Mouse (Mus musculus): ENCODE results near the gene Clic6. TPM values are rescaled to one million over a fixed set of nuclear protein-coding genes. Genes with fewer than 3 reads are reported as not detected.

The Clic6 gene
- polyA plus RNA-seq, 1 experiment = 3.6 TPM

DNA sequence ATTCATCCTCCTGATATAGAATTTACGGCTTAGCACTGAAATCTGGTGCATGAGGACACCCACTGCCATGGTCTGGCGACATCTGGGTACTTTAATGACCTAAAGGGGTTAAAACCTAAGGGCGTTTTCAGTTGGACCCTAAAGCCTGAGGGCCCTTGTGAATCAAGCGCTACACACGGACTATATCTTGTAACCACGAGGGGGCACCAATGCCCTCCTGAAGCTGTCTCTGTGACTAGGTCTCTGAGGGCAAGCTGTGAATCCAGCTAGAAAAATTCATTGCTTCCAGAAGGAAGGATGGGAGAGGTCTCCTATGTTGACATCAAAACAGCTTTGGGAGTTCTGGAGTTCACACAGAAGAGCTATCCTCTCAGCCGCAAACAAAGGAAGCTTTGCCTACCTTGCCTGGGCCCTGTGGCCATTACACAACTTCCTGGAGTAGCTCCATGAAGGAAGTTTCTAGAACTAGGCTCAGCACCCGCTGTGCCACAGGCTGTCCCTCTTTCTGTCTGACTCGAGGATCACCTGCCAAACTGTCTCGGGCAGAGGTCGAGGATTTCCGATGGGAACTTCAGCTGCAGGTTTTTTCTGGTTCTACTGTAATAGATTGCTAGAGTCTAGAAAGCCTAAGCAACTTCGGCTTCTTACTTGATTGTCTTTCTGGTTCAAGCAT lies 34.4 kb downstream of the Clic6 start:
- H3K4me1 ChIP-seq (ENCODE audit: control insufficient read depth, insufficient read depth, low read length) = no peaks in the 10 kb centered on the region
- H3K4me3 ChIP-seq (ENCODE audit: insufficient read depth, low read depth, low read length) = no peak overlapping the region
- no peak overlapping the region for H3K27ac ChIP-seq (ENCODE audit: insufficient read depth, low read depth, low read length)
- no peaks in the 10 kb centered on the region for H3K36me3 ChIP-seq (ENCODE audit: control insufficient read depth, insufficient read depth, low read length)
- peak; percentile 38 for DNase-seq
- TF ChIP-seq POLR2A (IDR thresholded peaks at IDR 0.05; ENCODE audit: low read depth, low read length) (no peak), CTCF (conservative IDR thresholded peaks at IDR 0.05; ENCODE audit: insufficient read depth, insufficient read length, low read depth, low read length) (peak; percentile 61)
- 46% methylated on average over 13 of the region's 13 CpGs for WGBS
- H3K27me3 ChIP-seq (replicated peaks; ENCODE audit: control insufficient read depth, insufficient read depth, low read length) = no peaks in the 10 kb centered on the region

DNA sequence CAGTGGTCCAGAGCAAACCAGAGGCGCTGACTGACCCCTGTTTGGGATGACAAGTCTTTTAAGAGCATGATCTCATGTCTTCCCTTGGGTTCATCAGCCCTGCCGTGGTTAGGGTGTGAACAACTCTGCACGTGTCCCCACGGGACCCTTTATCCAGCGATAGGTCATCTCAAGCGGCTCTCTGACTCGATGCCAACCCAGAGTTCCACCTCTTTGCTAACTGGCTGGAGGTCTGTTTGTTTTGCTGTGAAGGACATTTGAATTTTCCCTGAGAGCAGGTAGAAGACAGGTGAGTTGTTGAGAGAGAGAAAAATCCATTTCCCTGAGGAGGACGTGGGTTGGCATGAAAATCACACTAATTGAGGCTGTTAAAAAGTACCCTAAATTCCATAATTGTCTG lies 37.8 kb downstream of the Clic6 start:
- TF ChIP-seq CTCF (conservative IDR thresholded peaks at IDR 0.05; ENCODE audit: insufficient read depth, insufficient read length, low read depth, low read length) (no peak), POLR2A (IDR thresholded peaks at IDR 0.05; ENCODE audit: low read depth, low read length) (no peak)
- 65% methylated on average over 8 of the region's 8 CpGs for WGBS
- Histone ChIP-seq H3K4me3 (ENCODE audit: insufficient read depth, low read depth, low read length) (no peak overlapping the region), H3K27me3 (replicated peaks; ENCODE audit: control insufficient read depth, insufficient read depth, low read length) (no peaks in the 10 kb centered on the region), H3K36me3 (ENCODE audit: control insufficient read depth, insufficient read depth, low read length) (no peaks in the 10 kb centered on the region), H3K27ac (ENCODE audit: insufficient read depth, low read depth, low read length) (no peak overlapping the region), H3K4me1 (ENCODE audit: control insufficient read depth, insufficient read depth, low read length) (no peaks in the 10 kb centered on the region)
- peak; percentile 7 for DNase-seq

DNA sequence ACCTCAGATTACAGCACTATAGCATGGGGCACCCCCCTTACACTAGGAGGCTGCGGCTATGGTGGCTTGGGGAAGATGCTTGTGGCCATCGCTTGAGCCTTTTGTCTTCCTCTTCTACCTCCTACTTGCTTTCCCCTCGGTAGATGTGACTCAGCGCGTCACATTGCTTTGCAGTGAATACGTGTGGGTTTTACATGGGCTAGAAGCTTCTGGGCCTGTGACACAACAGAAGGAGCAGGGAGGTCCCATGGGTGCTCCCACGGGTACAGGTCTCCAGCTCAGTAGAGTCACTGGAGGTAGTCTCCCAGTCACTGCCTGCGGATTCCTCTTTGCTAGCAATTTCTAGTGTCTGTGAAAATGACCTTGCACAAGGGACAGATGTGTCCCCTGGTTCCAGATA lies 39.1 kb downstream of the Clic6 start:
- DNase-seq = no peak
- H3K27me3 ChIP-seq (replicated peaks; ENCODE audit: control insufficient read depth, insufficient read depth, low read length) = no peaks in the 10 kb centered on the region
- H3K4me1 ChIP-seq (ENCODE audit: control insufficient read depth, insufficient read depth, low read length) = no peaks in the 10 kb centered on the region
- no peaks in the 10 kb centered on the region for H3K36me3 ChIP-seq (ENCODE audit: control insufficient read depth, insufficient read depth, low read length)
- H3K27ac ChIP-seq (ENCODE audit: insufficient read depth, low read depth, low read length) = no peak overlapping the region
- no peak overlapping the region for H3K4me3 ChIP-seq (ENCODE audit: insufficient read depth, low read depth, low read length)
- TF ChIP-seq POLR2A (IDR thresholded peaks at IDR 0.05; ENCODE audit: low read depth, low read length) (no peak), CTCF (conservative IDR thresholded peaks at IDR 0.05; ENCODE audit: insufficient read depth, insufficient read length, low read depth, low read length) (no peak)
- 88% methylated on average over 8 of the region's 8 CpGs for WGBS

DNA sequence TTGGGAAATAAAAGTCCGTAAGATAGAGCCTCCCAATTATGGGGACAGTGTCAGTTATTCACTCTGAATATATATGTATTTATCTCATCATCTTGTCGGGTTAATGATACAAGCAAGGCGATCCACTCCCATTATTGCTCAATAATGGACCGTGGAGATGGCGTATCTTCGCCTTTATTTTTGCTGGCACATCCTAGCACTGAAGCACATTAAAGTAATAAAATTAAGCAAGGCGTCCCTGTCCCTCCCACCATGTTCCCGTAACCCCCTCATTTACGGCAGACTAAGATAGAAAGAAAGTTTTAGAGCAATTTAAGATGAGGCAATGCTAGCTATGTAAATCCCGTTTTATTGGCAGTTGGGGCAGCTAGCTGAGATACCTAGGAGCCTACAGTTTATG lies 40.4 kb downstream of the Clic6 start:
- TF ChIP-seq CTCF (conservative IDR thresholded peaks at IDR 0.05; ENCODE audit: insufficient read depth, insufficient read length, low read depth, low read length) = no peak
- TF ChIP-seq POLR2A (IDR thresholded peaks at IDR 0.05; ENCODE audit: low read depth, low read length) = no peak
- DNase-seq = no peak
- H3K4me3 ChIP-seq (ENCODE audit: insufficient read depth, low read depth, low read length) = no peak overlapping the region
- no peaks in the 10 kb centered on the region for H3K36me3 ChIP-seq (ENCODE audit: control insufficient read depth, insufficient read depth, low read length)
- 66% methylated on average over 10 of the region's 10 CpGs for WGBS
- H3K27ac ChIP-seq (ENCODE audit: insufficient read depth, low read depth, low read length) = no peak overlapping the region
- H3K4me1 ChIP-seq (ENCODE audit: control insufficient read depth, insufficient read depth, low read length) = no peaks in the 10 kb centered on the region
- H3K27me3 ChIP-seq (replicated peaks; ENCODE audit: control insufficient read depth, insufficient read depth, low read length) = no peaks in the 10 kb centered on the region

DNA sequence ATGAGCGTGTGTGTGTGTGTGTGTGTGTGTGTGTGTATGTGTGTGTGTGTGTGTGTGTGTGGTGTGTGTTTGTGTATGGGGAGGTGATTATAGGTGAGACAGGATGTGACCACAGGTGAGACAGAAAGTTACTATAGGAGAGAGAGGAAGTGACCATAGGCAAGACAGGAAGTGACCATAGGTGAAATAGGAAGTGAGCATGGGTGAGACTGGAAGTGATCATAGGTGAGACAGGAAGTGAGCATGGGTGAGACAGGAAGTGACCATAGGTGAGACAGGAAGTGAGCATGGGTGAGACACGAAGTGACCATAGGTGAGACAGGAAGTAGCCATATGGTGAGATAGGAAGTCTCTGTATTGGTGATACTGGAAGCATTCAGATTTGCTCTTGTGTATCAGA lies 49.7 kb downstream of the Clic6 start:
- Histone ChIP-seq H3K36me3 (ENCODE audit: control insufficient read depth, insufficient read depth, low read length) (no peaks in the 10 kb centered on the region), H3K4me1 (ENCODE audit: control insufficient read depth, insufficient read depth, low read length) (no peaks in the 10 kb centered on the region), H3K27me3 (replicated peaks; ENCODE audit: control insufficient read depth, insufficient read depth, low read length) (no peaks in the 10 kb centered on the region), H3K27ac (ENCODE audit: insufficient read depth, low read depth, low read length) (no peak overlapping the region), H3K4me3 (ENCODE audit: insufficient read depth, low read depth, low read length) (no peak overlapping the region)
- TF ChIP-seq POLR2A (IDR thresholded peaks at IDR 0.05; ENCODE audit: low read depth, low read length) (no peak), CTCF (conservative IDR thresholded peaks at IDR 0.05; ENCODE audit: insufficient read depth, insufficient read length, low read depth, low read length) (no peak)
- DNase-seq = no peak
- 82% methylated on average over 2 of the region's 2 CpGs for WGBS

DNA sequence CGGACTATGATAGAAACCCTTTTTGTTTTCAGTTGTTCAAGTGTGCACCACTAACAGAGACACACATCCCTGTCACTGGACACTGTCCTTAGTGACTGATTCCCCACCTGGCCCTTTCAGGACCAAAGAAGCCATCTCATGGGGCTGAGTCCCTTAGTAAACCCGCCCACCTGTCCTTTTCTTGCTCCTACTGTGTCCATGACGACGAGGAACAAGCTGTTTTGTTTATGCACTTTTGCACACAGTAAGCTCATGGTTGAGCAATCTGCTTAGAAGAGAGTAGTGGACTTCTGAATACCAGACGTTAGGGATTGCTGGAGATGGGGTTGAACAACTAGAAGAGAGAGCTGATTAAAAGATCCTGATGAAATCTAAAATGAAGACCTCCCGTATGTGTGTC lies 52.8 kb downstream of the Clic6 start:
- Histone ChIP-seq H3K27me3 (replicated peaks; ENCODE audit: control insufficient read depth, insufficient read depth, low read length) (no peaks in the 10 kb centered on the region), H3K36me3 (ENCODE audit: control insufficient read depth, insufficient read depth, low read length) (no peaks in the 10 kb centered on the region), H3K4me1 (ENCODE audit: control insufficient read depth, insufficient read depth, low read length) (no peaks in the 10 kb centered on the region), H3K4me3 (ENCODE audit: insufficient read depth, low read depth, low read length) (no peak overlapping the region), H3K27ac (ENCODE audit: insufficient read depth, low read depth, low read length) (no peak overlapping the region)
- TF ChIP-seq POLR2A (IDR thresholded peaks at IDR 0.05; ENCODE audit: low read depth, low read length) (no peak), CTCF (conservative IDR thresholded peaks at IDR 0.05; ENCODE audit: insufficient read depth, insufficient read length, low read depth, low read length) (no peak)
- no peak for DNase-seq
- 63% methylated on average over 6 of the region's 6 CpGs for WGBS

DNA sequence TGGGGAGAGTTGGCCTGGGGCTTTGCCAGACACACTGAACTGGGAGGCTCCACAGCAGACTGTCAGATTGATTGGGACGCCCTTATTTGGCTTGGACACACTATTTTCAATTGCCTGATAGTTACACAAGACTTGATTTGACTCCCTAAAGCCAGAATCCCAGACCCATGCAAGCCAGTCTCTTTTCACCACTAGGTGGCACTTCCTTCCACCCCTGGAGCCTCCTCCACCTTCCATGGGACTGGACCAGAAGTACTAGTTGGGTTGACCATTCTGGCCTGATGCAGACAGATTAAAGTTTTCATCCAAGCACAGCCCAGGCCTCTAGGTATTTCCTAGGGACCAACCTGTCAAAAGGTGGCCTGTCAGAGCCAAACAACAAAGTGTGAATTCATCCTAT lies 58.7 kb downstream of the Clic6 start:
- no peaks in the 10 kb centered on the region for H3K36me3 ChIP-seq (ENCODE audit: control insufficient read depth, insufficient read depth, low read length)
- DNase-seq = peak; percentile 51
- no peak for TF ChIP-seq POLR2A (IDR thresholded peaks at IDR 0.05; ENCODE audit: low read depth, low read length)
- TF ChIP-seq CTCF (conservative IDR thresholded peaks at IDR 0.05; ENCODE audit: insufficient read depth, insufficient read length, low read depth, low read length) = peak; percentile 76
- no peaks in the 10 kb centered on the region for H3K27me3 ChIP-seq (replicated peaks; ENCODE audit: control insufficient read depth, insufficient read depth, low read length)
- WGBS = 64% methylated on average over 1 of the region's 1 CpGs
- no peaks in the 10 kb centered on the region for H3K4me1 ChIP-seq (ENCODE audit: control insufficient read depth, insufficient read depth, low read length)
- no peak overlapping the region for H3K4me3 ChIP-seq (ENCODE audit: insufficient read depth, low read depth, low read length)
- no peak overlapping the region for H3K27ac ChIP-seq (ENCODE audit: insufficient read depth, low read depth, low read length)
